Mouse (Mus musculus): Measurements from ENCODE around the gene Btn1a1. TPM values are rescaled to one million over a fixed set of nuclear protein-coding genes. Genes with fewer than 3 reads are reported as not detected.

The Btn1a1 gene
- 0.12 and 0.16 TPM in 2 replicates for polyA plus RNA-seq (2016; fragmentation: Nextera tagmentation; extraction: Ambion mirVana)

- H3K4me1 ChIP-seq = peaks cover 23% of the 10 kb centered on the region
- peak within 1 kb of the TSS; percentile 69 for H3K4me3 ChIP-seq
- H3K27me3 ChIP-seq (replicated peaks; ENCODE audit: low read depth, poor library complexity, severe bottlenecking) = peaks cover 20% of the 10 kb centered on the region
- H3K9me3 ChIP-seq = no peaks in the 10 kb centered on the region
- DNase-seq (ENCODE audit: low spot score) = peak; percentile 45
- H3K27ac ChIP-seq (replicated peaks) = peak within 1 kb of the TSS; percentile 48; the same call in 1 of the 2 replicates
- WGBS = under 1% methylated on average over 7 of the region's 7 CpGs
- H3K36me3 ChIP-seq (replicated peaks) = no peaks in the 10 kb centered on the region
Measured at GRCm38 (mm10) chr13:23465600-23466109, at the start of gene Btn1a1. Btn1a1 (minus strand) TSS chr13:23465901.

GRCm38 (mm10) chr13:23515281-23515680, 49.6 kb upstream of the Btn1a1 start:
- Histone ChIP-seq H3K27ac (replicated peaks) (no peak overlapping the region), H3K9me3 (no peaks in the 10 kb centered on the region), H3K36me3 (replicated peaks) (no peaks in the 10 kb centered on the region), H3K27me3 (replicated peaks; ENCODE audit: low read depth, poor library complexity, severe bottlenecking) (no peaks in the 10 kb centered on the region), H3K4me3 (no peak overlapping the region), H3K4me1 (peaks cover 14% of the 10 kb centered on the region)
- WGBS = 69% methylated on average over 5 of the region's 5 CpGs
- no peak for DNase-seq (ENCODE audit: low spot score)

DNA sequence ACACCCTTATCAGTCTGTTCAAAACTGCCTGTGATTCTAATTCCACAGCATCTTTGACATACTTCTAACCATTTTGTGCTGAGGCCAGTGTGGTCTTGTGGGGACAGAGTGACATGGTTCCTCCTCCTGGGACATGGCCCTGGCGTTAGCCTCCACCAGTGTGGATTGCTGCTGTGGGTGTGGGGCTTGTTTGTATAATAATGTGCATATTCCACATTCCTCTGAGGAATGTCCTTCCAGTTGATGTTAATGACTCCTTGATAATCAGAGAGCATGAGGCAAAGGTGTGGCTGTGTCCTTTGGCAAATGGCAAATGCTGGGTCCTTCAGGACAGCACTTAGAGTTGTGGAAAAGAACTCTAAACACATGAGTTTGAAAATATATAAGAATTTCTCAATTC, 47.8 kb upstream of the Btn1a1 start:
- no peak overlapping the region for H3K27ac ChIP-seq (replicated peaks)

DNA sequence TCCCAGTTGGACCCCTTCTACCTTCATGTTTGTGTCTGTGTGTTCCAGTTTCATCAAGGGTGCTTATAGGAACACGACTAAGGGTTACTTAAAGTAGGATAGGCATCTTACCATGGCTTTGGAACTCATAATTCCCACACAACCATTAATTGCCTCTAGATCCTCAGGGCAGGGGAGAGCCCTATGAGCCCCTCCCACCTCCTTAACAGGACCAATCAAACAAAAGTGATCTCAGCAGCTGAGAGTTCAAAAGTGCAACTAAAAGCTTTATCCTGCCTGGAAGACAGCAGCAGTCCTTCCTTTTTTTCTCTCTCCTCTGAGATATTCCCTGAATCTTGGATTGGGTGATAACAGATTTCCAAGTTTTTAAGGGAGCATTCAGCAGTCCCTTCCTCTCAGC, 44.4 kb upstream of the Btn1a1 start:
- H3K9me3 ChIP-seq = no peaks in the 10 kb centered on the region
- H3K36me3 ChIP-seq (replicated peaks) = no peaks in the 10 kb centered on the region
- 0 out of 2 replicates have a peak overlapping the region, but pooled peaks have one; percentile 13 for H3K4me3 ChIP-seq
- H3K27ac ChIP-seq (replicated peaks) = no peak overlapping the region
- 48% methylated on average over 1 of the region's 1 CpGs for WGBS
- DNase-seq (ENCODE audit: low spot score) = no peak
- peaks cover 30% of the 10 kb centered on the region for H3K4me1 ChIP-seq
- H3K27me3 ChIP-seq (replicated peaks; ENCODE audit: low read depth, poor library complexity, severe bottlenecking) = no peaks in the 10 kb centered on the region

More for the DNA sequence above, 47.8 kb upstream of the Btn1a1 start:
- Histone ChIP-seq H3K9me3 (no peaks in the 10 kb centered on the region), H3K4me3 (no peak overlapping the region), H3K36me3 (replicated peaks) (no peaks in the 10 kb centered on the region), H3K27me3 (replicated peaks; ENCODE audit: low read depth, poor library complexity, severe bottlenecking) (no peaks in the 10 kb centered on the region), H3K4me1 (peaks cover 16% of the 10 kb centered on the region)
- DNase-seq (ENCODE audit: low spot score) = no peak
- WGBS = 89% methylated on average over 1 of the region's 1 CpGs

DNA sequence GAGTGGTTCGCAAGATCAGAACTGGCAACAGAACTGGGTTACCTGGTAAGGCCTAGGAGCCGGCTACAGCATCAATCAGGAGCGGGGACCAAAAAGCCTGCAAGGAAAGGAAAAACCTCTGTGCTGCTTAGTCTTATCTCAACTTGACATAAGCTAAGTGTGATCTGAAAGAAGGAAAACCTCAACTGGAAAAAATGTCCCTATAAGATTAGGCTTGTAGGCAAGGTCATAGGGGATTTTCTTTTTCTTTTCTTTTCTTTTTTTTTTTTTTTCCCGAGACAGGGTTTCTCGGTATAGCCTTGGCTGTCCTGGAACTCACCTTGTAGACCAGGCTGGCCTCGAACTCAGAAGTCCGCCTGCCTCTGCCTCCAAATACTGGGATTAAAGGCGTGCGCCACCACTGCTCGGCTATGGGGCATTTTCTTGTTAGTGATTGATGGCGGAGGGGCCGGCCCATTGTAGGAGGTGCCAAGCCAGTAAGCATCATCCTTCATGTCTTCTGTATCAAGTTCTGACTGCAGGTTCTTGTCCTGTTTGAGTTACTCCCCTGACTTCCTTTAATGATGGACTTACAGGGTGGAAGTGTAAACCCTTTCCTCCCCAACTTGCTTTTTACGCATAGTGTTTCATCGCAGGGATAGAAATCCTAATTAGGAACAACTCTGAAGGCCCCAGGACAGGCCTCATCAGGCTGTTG, 41.3 kb upstream of the Btn1a1 start:
- H3K4me3 ChIP-seq = peak overlapping the region; percentile 60

GRCm38 (mm10) chr13:23506351-23506750, 40.6 kb upstream of the Btn1a1 start:
- Histone ChIP-seq H3K36me3 (replicated peaks) (no peaks in the 10 kb centered on the region), H3K4me1 (peaks cover 57% of the 10 kb centered on the region), H3K9me3 (no peaks in the 10 kb centered on the region), H3K4me3 (peak overlapping the region; percentile 60), H3K27ac (replicated peaks) (no peak overlapping the region), H3K27me3 (replicated peaks; ENCODE audit: low read depth, poor library complexity, severe bottlenecking) (no peaks in the 10 kb centered on the region)
- DNase-seq (ENCODE audit: low spot score) = peak; percentile 77
- under 1% methylated on average over 13 of the region's 13 CpGs for WGBS

More for the DNA sequence above, 41.3 kb upstream of the Btn1a1 start:
- H3K4me1 ChIP-seq = peaks cover 51% of the 10 kb centered on the region
- peak; percentile 72 for DNase-seq (ENCODE audit: low spot score)
- WGBS = 7% methylated on average over 14 of the region's 14 CpGs
- no peak overlapping the region for H3K27ac ChIP-seq (replicated peaks)
- H3K9me3 ChIP-seq = no peaks in the 10 kb centered on the region
- no peaks in the 10 kb centered on the region for H3K27me3 ChIP-seq (replicated peaks; ENCODE audit: low read depth, poor library complexity, severe bottlenecking)
- H3K36me3 ChIP-seq (replicated peaks) = no peaks in the 10 kb centered on the region

DNA sequence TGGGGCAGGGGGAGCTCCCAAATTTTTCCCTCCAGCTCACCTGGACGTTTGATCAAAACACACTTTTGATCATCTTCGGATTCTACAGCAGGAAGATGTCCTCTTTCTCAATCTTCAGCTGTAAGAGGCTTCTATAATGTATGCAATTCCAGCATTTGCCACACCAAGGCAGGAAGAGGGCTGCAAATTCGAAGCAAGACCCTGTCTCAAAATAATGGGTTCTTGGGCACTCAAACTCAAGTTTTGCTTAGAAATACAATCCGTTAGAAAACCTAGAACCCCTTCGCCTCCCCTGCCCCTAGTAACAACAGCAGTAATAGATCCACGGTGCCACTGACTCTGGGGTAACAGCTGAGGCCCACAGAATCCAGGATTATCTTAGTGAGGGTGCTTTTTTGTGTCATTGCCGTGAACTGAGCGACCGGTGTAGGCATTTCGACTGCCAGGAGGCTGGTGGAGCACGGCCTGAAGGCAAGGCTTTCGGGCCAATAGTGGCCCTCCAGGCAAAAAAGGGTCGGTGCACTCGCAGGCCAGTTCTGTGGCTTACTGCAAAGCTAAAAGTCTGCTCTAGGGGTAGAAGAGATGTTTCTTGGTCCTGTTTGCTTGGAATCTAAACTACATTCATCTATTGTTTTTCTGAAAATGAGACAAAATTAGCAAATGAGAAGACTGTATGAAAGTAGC, 40.1 kb upstream of the Btn1a1 start:
- H3K27ac ChIP-seq (replicated peaks) = peak overlapping the region; percentile 70
- no peaks in the 10 kb centered on the region for H3K9me3 ChIP-seq
- peak overlapping the region; percentile 60 for H3K4me3 ChIP-seq
- peak; percentile 59 for DNase-seq (ENCODE audit: low spot score)
- 3% methylated on average over 14 of the region's 14 CpGs for WGBS
- H3K36me3 ChIP-seq (replicated peaks) = no peaks in the 10 kb centered on the region
- no peaks in the 10 kb centered on the region for H3K27me3 ChIP-seq (replicated peaks; ENCODE audit: low read depth, poor library complexity, severe bottlenecking)
- H3K4me1 ChIP-seq = peaks cover 57% of the 10 kb centered on the region

GRCm38 (mm10) chr13:23503797-23504196, 38.1 kb upstream of the Btn1a1 start:
- no peak overlapping the region for H3K27ac ChIP-seq (replicated peaks)
- peak overlapping the region; percentile 43 for H3K4me3 ChIP-seq
- peak; percentile 67 for DNase-seq (ENCODE audit: low spot score)
- no peaks in the 10 kb centered on the region for H3K36me3 ChIP-seq (replicated peaks)
- no peaks in the 10 kb centered on the region for H3K9me3 ChIP-seq
- H3K27me3 ChIP-seq (replicated peaks; ENCODE audit: low read depth, poor library complexity, severe bottlenecking) = no peaks in the 10 kb centered on the region
- WGBS = under 1% methylated on average over 9 of the region's 9 CpGs
- H3K4me1 ChIP-seq = peaks cover 52% of the 10 kb centered on the region

DNA sequence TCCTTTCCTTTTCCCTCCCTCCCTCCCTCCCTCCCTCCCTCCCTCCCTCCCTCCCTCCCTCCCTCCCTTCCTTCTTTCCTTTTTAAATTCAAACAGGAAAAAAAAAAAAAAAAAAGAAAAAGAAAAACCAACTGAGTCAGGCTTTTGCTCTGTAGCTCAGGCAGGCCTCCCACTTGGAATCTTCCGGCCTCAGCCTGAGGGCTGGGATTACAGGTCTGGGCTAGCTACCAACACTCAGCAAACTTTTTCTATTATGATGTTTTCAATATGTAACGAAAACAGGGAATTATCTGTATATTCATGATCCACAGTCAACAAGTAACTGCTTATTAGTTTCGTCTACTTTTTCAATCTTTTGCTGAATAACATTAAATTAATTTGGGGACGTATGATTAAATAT, 37.2 kb upstream of the Btn1a1 start:
- H3K27me3 ChIP-seq (replicated peaks; ENCODE audit: low read depth, poor library complexity, severe bottlenecking) = no peaks in the 10 kb centered on the region
- DNase-seq (ENCODE audit: low spot score) = no peak
- H3K27ac ChIP-seq (replicated peaks) = no peak overlapping the region
- no peak overlapping the region for H3K4me3 ChIP-seq
- no peaks in the 10 kb centered on the region for H3K9me3 ChIP-seq
- no peaks in the 10 kb centered on the region for H3K36me3 ChIP-seq (replicated peaks)
- 24% methylated on average over 4 of the region's 4 CpGs for WGBS
- H3K4me1 ChIP-seq = peaks cover 61% of the 10 kb centered on the region

- H3K4me3 ChIP-seq = peak overlapping the region; percentile 52
- peaks cover 65% of the 10 kb centered on the region for H3K4me1 ChIP-seq
- 30% methylated on average over 9 of the region's 9 CpGs for whole genome bisulfite sequencing
- DNase-seq (ENCODE audit: low spot score) = no peak
- H3K27me3 ChIP-seq (replicated peaks; ENCODE audit: low read depth, poor library complexity, severe bottlenecking) = no peaks in the 10 kb centered on the region
- H3K27ac ChIP-seq (replicated peaks) = no peak overlapping the region
- H3K36me3 ChIP-seq (replicated peaks) = no peaks in the 10 kb centered on the region
- H3K9me3 ChIP-seq = no peaks in the 10 kb centered on the region
Measured at GRCm38 (mm10) chr13:23502031-23502567, 36.4 kb upstream of the Btn1a1 start.

GRCm38 (mm10) chr13:23501511-23501910, 35.8 kb upstream of the Btn1a1 start:
- WGBS = 22% methylated on average over 5 of the region's 5 CpGs
- H3K4me1 ChIP-seq = peaks cover 66% of the 10 kb centered on the region
- no peaks in the 10 kb centered on the region for H3K27me3 ChIP-seq (replicated peaks; ENCODE audit: low read depth, poor library complexity, severe bottlenecking)
- no peak overlapping the region for H3K27ac ChIP-seq (replicated peaks)
- no peak for DNase-seq (ENCODE audit: low spot score)
- H3K4me3 ChIP-seq = peak overlapping the region; percentile 52
- no peaks in the 10 kb centered on the region for H3K36me3 ChIP-seq (replicated peaks)
- H3K9me3 ChIP-seq = no peaks in the 10 kb centered on the region

DNA sequence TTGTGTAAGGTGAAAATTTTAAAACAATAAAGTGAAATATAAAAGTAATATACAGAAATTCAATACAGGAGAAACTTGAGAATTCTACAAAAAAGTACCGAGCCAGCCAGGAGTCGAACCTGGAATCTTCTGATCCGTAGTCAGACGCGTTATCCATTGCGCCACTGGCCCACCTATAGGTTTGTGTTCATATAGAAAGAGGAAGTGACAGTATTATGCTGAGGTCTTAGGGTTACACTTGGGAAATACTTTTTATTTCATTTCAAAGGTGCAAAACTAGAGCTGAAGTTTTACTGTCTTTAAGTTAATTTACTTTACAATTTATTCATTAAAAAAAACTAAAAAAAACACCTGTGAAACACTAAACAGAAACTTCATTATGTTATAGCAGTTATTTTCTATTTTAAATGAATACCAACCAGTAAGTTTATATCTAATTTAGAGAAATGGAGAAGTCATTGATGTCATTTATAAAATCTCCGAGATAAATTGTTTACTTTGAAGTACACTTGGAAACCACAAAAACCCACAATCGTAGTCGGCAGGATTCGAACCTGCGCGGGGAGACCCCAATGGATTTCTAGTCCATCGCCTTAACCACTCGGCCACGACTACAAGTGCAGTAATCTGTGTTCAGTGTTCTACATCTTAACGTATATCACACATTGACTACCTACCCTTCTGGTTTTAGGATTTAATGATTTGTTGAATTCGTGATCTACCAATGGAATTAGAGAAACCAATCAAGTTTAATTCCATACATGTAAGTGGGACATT, 34.9 kb upstream of the Btn1a1 start:
- Histone ChIP-seq H3K4me1 (peaks cover 60% of the 10 kb centered on the region), H3K4me3 (peak overlapping the region; percentile 56)

More for the DNA sequence above, 34.9 kb upstream of the Btn1a1 start:
- H3K27me3 ChIP-seq (replicated peaks; ENCODE audit: low read depth, poor library complexity, severe bottlenecking) = no peaks in the 10 kb centered on the region
- H3K36me3 ChIP-seq (replicated peaks) = no peaks in the 10 kb centered on the region
- no peaks in the 10 kb centered on the region for H3K9me3 ChIP-seq
- DNase-seq (ENCODE audit: low spot score) = peak; percentile 87
- H3K27ac ChIP-seq (replicated peaks) = no peak overlapping the region
- WGBS = under 1% methylated on average over 17 of the region's 17 CpGs

Measured in embryonic facial prominence, embryonic 10.5 days (tissue).